Mouse (Mus musculus): ENCODE data around the gene Nrd1.

Nrd1 gene

GRCm38 (mm10) chr4:109098861-109099260 is 98.4 kb downstream of the Nrd1 start:
- DNase-seq (ENCODE audit: low spot score in 2 of 2), result no peak

- DNase-seq (ENCODE audit: low spot score in 2 of 2), result no peak
These were observed 102.1 kb downstream of the Nrd1 start for GRCm38 (mm10) chr4:109102574-109102973.

GRCm38 (mm10) chr4:109103145-109103883 is 102.9 kb downstream of the Nrd1 start:
- no peak for DNase-seq (ENCODE audit: low spot score in 2 of 2)

GRCm38 (mm10) chr4:109105254-109105653 is 104.8 kb downstream of the Nrd1 start:
- no peak for DNase-seq (ENCODE audit: low spot score in 2 of 2)

GRCm38 (mm10) chr4:109106034-109106433 is 105.6 kb downstream of the Nrd1 start:
- DNase-seq (ENCODE audit: low spot score in 2 of 2), result no peak

- DNase-seq (ENCODE audit: low spot score in 2 of 2), result no peak
These were observed 106.1 kb downstream of the Nrd1 start for GRCm38 (mm10) chr4:109106594-109106993.

- no peak for DNase-seq (ENCODE audit: low spot score in 2 of 2)
These were observed 108.6 kb downstream of the Nrd1 start for GRCm38 (mm10) chr4:109109012-109109411.

GRCm38 (mm10) chr4:109109686-109110085 is 109.2 kb downstream of the Nrd1 start:
- no peak for DNase-seq (ENCODE audit: low spot score in 2 of 2)

GRCm38 (mm10) chr4:109110978-109111377 is 110.5 kb downstream of the Nrd1 start:
- DNase-seq (ENCODE audit: low spot score in 2 of 2), result no peak

Data from cerebellum, postnatal 4 days (tissue).